Mouse (Mus musculus): ENCODE measurements around the gene Tln1.
"Not testable (repeated sequence)": the region's sequence is repeated elsewhere in the genome, so short reads cannot be mapped to it uniquely, and the experiment has no call there.

The Tln1 gene

DNA sequence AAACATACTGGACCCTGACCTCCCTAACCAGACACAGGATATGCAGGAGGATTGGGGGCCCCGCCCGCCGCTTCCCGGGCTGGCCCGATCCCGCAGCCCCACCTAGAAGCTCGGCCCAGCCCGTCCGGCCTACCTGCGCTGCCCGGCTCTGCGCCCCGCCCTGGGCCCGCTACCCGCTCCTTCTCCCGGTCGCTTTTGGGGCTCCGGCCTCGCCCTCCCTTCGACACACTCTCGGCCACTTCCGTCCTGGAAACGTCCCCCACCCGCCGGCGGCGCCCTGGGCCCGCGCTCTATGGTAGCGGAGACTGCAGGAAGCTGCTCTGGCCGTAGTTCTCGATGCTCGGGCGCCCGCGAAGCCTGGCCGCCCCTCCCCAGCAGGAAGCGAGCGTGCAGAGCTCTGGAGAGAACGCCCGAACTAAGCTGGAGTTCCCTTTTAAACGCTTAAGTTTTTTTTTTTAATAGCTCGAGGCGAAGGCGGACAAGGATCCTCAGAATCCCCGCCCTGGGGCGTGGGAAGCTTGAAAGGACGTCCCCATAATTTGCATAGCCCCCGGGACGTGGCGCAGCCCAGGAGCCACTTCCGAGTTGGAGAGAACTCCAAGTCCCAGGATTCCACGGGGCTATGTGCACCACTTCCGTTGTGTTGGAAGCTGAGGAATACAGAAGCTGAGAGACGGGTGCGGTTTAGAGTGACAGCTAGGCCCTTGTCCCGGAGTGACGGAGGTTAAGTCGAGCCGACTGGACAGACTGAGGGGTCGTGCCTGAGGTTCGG is at the start of gene Tln1, which contains the start of gene Creb3:
Gene Tln1, minus strand, starts transcription at position 695 of the 772 bp plus-strand sequence.
Gene Creb3, plus strand, starts transcription at position 336 of the 772 bp plus-strand sequence.
- peak; percentile 96 for DNase-seq (ENCODE audit: low read depth, low spot score)

DNA sequence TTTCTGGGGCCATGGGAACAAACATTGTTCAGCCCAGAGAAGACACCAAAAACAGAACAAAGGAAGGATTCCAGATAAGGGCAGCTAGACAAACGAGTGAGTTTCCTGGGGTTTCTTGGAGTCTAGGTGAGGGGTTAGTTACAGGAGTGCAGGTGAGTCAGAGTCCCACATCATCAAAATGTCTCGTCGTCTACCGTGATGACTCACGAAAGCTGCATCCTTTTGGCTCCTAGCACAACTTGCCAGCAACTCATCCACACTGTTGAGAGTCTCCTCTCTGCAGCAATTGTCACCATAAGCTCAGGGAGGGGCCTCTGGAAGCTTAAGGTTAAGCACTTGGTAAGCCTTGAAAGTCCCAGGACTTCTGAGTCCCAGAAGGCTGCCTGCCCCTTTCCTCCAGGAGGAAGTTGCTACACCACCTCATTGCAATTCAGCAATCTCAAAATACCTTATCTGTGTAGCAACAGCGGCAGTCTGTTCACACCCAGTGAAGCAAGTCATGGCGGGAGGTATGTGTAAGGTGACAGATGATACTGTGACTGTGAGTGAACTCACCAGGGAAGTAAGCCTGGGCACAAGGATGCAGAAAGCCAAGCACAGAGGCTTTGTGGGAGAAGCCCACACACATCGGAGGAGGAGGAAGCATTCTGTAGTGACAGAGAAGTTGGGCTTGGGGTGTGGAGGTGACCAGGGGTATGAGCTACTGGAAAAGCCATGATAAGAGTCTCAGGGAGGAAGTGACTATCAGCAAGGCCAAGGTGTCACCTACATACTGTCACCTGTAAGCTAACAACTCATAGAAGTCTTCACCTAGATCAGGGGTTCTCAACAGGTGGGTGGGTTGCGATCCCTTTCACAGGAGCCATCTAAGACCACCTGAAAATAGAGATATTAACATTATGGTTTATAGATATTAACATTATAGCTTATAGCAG is 42.5 kb upstream of the Tln1 start:
- DNase-seq (ENCODE audit: low read depth, low spot score) = no peak

DNA sequence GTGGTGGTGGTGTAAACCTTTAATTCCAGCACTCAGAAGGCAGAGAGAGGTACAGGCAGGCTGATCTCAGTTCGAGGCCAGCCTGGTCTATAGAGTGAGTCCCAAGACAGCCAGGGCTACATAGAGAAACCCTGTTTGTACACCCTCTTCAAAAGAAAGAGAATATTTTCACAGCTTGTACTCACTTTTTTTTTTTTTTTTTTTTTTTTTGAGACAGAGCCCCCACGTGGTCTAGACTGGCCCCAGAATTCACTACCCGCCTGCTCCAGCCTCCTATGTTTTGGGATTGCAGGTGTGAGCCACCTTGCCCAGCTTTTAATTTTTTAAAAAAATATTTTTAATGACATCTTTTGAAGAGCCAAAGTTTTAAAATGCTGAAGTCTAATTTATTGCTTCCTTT is 41.6 kb upstream of the Tln1 start:
- DNase-seq (ENCODE audit: low read depth, low spot score) = no peak

DNA sequence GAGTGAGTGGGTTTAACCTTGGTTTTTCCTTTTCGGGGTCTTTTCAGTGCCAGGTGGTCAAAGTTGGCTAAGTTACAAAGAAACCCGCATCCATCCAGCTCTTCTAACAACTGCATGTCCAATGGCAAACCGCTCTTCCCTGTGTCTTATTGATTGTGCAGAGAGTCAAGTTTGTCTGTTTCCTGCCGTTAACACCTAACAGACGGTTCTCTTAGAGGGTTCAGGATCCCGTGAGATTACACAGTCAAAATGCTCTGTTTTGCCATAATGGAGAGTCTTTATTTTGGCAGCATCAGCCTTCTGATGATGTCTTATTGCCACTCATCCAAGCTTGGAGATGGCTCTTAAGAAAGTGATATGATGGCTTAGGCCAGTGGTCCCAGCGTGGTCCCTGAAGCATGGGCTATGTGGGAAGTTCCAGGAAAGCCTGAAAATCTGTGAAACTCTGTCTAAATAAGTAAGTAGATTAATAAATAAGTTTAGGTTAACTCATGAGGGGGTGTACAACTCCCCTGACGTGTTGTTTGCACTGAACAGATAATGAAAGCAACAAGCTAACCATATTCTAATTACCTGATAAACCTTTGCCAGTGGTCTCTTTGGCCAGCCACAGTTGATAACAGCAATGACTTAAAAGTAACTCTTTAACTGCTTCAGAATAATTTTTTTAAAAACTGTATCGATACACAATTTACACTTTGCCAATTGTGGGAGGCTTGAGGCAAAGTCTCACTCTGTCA is 37.9 kb upstream of the Tln1 start:
- no peak for DNase-seq (ENCODE audit: low read depth, low spot score)

DNA sequence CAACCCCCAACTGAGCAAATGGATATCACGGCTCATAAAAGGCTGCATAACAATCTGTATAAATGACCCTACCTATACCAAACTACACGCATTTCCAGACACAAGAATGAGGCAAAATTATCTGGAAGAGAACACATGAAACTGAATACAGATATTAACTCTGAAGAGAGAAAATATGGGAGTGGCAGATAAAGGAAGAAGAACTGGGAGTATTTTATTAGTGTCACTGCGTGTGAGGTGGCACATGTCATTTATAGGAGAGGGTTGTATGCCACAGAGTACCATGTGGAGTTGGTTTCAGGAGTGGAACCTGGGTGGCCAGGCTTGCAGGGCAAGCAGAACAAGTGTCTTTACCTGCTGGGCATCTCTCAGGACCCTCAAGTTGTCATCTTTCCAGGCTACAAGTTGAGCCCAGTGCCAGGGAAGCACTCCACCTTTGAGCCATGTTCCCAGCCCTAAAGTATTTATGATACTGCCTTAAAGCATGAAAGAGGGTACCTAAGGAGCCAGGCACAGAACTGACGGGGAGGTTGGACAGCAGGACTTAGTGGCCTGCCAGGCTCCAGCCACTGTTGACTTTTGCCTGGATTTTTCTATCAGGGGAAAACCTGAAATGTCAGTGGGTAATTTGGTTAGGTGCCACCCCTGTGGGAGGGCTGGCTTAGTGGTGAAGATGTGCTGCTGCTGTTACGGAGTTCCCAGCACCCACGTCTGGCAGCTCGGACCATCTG is 36.3 kb upstream of the Tln1 start:
- DNase-seq (ENCODE audit: low read depth, low spot score) = no peak

DNA sequence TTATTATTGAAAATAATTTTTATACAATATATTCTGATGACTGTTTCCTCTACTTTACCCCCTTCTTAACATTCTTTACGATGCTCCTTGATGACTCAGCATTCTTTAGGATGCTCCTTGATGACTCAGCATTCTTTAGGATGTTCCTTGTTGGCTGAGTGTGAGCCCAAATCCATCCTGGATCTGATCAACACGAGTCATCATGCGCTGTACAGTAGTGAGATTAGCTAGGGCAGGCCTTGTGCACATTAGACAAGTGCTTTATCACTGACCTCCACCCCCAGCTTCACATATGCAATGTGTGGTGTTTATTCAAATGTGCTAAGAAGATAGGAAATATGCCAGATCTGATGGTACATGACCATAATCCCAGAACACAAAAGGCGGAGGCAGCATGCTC is 35.7 kb upstream of the Tln1 start:
- DNase-seq (ENCODE audit: low read depth, low spot score) = no peak

DNA sequence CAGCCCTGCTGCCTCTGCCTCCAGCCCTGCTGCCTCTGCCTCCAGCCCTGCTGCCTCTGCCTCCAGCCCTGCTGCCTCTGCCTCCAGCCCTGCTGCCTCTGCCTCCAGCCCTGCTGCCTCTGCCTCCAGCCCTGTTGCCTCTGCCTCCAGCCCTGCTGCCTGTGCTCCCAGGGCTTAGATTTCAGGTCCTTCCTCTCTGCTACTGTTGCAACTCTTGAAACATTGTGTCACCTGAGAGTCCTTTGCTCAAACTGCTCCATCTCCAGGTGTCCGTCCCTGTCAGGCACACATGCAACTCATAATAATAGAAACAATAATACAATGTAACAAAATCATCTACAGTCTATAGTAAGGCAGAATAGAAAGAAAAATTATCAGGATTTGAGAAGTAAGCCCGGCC is 34.1 kb upstream of the Tln1 start:
- DNase-seq (ENCODE audit: low read depth, low spot score) = not testable (repeated sequence)

DNA sequence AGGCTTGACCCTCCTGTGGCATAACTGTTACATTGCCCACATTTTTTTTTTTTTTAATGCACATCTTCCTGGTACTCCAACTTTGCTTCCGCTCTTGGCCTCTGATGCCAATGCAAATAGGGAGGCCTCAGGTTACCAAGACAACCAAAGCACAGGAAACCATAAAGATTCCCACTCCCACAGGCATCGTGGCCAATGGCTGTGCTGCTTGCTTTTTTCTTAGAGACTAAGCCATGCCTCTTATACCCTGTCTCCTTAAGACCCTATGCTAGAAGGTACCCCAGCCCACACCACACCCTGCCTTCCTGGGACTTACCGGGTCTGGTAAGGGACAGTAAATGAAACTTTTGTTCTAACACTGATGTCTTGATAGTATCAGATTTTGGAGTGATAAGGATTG is 31.0 kb upstream of the Tln1 start:
- no peak for DNase-seq (ENCODE audit: low read depth, low spot score)

DNA sequence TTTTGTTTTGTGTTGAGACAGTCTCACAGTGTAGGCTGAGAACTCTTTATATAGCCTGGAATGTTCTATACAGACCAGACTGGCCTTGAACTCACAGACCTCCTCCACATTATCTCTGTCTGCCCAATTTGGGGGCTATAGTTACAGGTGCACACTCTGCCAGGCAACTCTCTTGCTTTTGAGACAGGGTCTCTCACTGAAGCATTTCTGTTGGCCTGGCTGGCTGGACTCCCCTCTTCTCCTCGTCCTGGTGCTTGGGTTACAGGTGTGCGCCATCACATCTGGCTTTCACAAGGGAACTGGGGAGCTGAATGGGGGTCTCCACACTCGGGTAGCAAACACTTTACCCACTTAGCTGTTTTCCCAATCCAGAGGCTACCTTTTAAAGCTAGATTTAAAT is 29.5 kb upstream of the Tln1 start:
- no peak for DNase-seq (ENCODE audit: low read depth, low spot score)

DNA sequence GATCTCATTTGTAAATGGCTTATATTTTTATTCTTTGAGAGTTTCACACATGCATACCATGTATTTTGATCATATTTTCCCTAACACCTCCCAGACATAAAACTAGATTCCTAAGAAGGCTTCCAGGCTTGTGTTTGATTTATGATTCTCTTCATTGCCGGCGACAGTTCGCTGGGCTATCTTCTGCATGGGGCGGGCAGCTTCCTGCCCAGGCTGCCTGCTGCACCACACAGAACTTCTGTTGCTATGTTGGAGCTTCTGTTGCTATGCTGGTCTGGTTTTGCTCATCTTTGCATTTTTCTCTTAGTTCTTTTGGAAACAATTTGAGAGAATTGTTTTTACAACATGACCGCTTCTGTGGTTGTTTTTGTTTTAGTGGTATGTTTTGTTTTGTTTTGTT is 29.1 kb upstream of the Tln1 start:
- no peak for DNase-seq (ENCODE audit: low read depth, low spot score)

DNA sequence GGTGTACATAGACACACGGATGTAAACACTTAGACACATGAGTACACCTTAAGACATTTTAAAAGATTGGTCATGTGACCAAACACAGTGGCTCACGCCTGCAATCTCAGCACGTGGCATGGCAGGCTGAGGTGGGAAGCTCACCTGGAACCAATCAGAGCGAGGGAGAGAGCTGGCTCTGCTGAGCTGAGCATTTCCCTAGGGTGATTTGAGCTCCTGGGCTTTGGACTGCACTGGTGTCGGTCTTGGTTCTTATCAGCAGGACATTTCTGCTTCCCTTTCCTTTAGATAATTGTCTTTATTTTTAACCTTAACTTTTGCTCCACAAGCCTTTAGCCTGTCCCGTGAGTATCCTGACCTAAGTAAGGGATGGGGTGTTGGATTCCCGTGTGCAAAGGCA is 25.2 kb upstream of the Tln1 start:
- no peak for DNase-seq (ENCODE audit: low read depth, low spot score)

DNA sequence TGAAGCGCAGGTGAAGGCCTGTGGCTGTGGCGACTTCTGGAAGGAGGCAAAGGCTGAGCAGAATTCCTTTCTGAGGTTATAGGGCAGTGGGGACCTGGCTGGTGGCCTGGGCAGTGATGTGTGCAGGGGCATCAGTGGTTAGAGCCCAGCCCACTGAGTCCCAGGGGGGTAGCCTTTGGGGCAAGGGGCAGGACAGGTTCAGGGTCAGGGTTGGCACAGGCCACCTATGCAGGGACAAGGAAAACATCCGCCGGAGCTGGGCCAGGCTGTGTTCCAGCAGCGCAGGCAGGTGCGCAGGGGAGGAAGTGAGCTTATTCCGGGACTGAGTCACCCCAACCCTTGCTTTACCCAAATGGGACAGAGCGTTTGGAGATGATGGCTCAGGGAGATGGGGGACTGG is 23.9 kb upstream of the Tln1 start:
- no peak for DNase-seq (ENCODE audit: low read depth, low spot score)

DNA sequence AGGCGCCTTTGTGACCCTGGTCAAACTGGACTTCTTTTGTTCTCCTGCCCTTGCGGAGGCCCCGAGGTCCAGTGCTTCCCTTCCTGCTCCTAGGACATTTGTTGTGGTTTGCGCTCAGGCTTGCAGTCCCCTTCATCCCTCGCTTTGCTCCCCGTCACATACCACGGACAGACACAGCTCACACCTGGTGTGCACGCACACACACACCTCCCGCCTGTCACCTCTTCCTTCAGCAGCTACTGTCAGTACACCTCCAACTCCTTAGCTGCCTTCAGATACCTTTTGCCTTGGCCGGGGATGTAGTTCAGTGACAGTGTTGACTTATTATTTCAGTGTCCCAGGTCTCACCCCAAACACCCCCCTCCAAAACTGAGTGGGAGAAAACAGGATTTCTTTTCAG is 23.2 kb upstream of the Tln1 start:
- no peak for DNase-seq (ENCODE audit: low read depth, low spot score)

DNA sequence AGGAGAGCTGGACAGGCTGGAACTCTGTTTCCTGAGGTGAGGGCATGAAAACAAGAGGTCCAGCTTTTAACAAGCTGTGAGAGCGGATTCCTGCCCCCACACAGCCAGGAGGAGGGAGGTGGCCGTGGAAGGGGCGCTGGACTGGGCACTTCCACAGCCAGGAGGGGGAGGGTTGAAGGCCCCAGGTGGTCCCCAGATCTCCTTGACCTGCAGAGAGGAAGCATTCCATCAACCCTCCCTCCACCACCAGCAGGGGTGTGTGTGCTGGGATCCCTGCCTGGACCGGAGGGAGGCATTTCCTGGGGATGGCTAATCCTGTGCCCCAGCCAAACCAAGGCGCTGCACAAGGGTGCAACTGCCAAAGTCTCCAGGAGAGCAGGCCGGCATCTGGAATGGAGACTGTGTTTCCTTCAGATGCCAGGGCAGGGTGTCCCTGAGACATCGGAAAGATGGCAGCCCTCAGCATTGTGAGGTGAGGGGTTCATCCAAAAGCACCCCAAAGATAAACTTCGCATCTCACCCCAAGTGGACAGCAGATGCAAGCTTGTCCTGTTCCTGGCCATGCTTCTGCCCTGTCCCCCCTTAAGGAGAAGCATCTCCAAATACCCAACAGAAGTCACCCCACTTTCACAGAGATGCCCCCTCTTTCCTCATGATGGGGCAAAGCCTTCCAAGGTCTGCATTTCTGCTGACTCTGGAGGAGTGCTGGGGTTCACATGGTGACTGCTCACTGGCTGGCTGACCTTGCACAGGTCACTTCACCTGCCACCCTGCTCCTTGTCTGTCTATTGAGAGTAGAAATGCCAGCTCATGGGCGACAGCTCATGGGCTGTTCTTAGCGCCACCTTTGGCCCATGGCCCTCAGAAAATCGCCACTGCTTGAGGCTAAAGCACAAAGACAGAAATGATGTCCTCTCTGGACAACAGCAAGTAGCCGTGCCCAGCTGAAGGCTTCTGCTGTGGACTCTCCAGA is 22.2 kb upstream of the Tln1 start, which contains the start of gene Msmp:
Gene Msmp, minus strand, starts transcription at position 51 of the 973 bp plus-strand sequence.
- DNase-seq (ENCODE audit: low read depth, low spot score) = no peak

DNA sequence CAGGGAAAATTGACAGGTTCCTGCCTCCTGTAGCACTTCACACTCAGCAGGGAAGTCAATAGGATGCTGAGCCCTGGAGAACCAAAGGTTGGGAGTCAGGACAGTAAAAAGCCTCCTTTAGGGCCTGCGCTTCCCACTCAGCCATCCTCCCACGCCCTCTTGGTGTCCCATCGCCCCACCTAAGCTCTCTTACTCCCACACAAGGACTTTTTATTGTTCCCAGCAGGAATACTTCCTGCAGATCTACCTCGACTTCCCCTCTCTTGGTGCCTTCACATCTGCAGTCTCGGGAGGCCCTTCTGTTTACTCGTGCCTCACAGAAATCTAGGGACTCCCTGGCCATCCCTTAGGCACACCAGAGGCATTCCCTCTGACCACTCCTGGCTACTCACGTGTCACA is 20.9 kb upstream of the Tln1 start:
- DNase-seq (ENCODE audit: low read depth, low spot score) = no peak

DNA sequence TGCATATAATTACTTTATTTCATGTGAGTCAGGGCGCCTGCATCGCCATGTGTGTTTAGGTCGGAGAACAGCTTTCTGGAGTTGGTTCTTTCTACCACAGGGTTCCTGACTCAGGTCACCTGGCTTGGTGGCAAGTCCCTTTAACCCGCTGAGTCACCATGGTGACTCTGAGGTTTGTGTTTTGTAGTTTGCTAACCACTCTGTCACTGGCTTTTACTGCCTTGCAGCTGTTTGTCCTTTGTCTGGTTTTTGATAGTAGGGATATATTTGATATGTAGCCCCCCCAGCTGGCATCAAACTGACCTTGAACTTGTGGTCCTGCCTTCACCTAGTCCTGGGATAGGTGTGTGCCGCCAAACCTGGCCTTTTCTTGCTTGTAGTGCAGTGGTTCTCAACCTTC is 19.8 kb upstream of the Tln1 start:
- DNase-seq (ENCODE audit: low read depth, low spot score) = no peak

DNA sequence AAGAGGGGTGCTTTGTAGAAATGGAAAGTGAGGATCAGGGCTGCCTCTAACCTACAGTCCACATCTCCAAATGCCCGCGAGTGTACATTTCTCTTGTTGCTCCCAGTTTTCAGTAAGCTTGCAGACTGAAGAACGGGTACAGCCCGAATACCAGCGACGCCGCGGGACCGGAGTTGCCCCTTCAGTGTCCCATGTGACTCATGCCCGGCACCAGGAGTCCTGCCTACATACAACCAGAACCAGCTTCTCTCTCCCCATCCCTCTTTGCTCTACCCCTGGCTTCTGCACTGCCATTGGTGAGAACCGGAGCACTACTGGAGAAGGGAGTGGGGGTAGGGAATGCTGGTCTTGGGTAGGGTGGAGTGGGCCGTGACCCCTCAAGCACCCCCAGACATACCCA is 18.9 kb upstream of the Tln1 start:
- no peak for DNase-seq (ENCODE audit: low read depth, low spot score)

DNA sequence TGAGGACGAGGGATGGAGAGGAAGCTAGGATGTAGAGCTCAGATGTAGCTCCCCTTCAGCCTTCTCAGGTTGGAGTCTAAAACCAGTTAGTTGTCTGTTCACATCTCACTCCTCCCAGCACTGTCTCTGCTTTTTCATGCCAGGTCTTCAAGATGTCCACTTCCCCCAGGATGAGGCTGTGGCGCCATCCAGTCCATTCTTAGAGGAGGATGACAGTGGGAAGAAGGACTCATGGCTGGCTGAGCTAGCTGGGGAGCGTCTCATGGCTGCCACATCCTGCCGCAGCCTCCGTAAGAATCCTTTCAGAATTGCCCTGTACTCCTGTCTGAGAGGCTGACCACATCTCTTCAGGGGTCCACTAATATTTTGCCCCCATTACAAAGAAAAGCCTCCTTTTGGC is 18.2 kb upstream of the Tln1 start:
- DNase-seq (ENCODE audit: low read depth, low spot score) = no peak

DNA sequence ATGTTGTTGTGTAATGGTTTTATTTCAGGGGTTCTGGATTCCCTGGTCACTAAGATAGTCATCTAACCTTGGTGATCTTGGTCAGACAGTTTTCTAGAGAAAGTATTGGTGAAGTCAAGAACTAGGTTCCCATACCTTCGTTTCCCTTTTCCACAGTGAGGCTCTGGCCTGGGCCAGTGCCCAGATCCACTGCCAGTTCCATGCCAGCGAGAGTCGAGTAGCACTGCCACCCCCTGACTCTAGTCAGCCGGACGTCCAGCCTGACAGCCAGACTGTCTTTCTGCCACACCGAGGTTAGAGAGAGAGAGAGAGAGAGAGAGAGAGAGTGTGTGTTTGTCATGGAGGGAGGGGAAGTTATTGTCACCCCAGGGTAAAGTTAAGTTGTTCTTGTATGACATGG is 17.2 kb upstream of the Tln1 start:
- DNase-seq (ENCODE audit: low read depth, low spot score) = no peak

DNA sequence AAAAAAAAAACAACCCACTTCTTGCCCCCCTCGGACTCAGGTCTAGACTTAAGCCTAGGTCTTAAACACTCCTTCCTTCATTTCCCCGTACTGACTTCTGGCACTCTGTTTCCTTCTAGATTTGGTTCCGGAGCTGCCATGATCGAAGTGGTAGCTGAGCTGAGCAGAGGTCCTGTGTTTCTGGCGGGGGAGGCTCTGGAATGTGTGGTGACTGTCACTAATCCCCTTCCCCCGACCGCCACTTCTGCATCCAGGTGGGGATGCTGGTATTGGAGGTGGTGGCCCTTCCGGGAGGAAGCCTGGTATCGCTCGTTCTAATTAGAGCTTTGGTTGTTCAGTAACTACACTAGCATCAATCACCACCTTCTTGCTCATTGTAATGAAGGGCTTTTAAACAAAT is 16.8 kb upstream of the Tln1 start:
- DNase-seq (ENCODE audit: low read depth, low spot score) = no peak

Data from CD4-positive helper T cell, adult 2 months (primary cell).